Mouse (Mus musculus) heart, postnatal 0 days (tissue): Measurements from ENCODE around the gene Angptl2. TPM values are rescaled to one million over a fixed set of nuclear protein-coding genes. Genes with fewer than 3 reads are reported as not detected.

Experiments
- ATAC-seq: fragments of 200-750 bp; cut with Nextera tagmentation; 2 replicates; pipeline ENCODE4 v1.8.0; 2017; ENCODE audit warnings: low read depth, moderate number of reproducible peaks, moderate library complexity; ENCODE audit not compliant: insufficient read depth
- DNase-seq: peaks from one replicate; pipeline ENCODE4 v3.0.0-alpha.2; 2016; ENCODE audit warnings: low spot score
- H3K27ac ChIP-seq: fragments of 300-500 bp; sonication (generic); 2 replicates; pipeline ENCODE4 v1.5.1; 2014; ENCODE audit warnings: low read depth, mild to moderate bottlenecking
- H3K27me3 ChIP-seq: fragments of 300-500 bp; sonication (generic); 2 replicates; pipeline ENCODE4 v1.6.1; 2014; ENCODE audit warnings: low read length, mixed read lengths; ENCODE audit not compliant: control insufficient read depth, insufficient read depth
- H3K36me3 ChIP-seq: fragments of 300-500 bp; sonication (generic); replicated peaks from 2 replicates; pipeline ENCODE4 v1.6.1; 2014; ENCODE audit warnings: low read length, mixed read lengths; ENCODE audit not compliant: control insufficient read depth, insufficient read depth
- H3K4me1 ChIP-seq: fragments of 300-500 bp; sonication (generic); 2 replicates; pipeline ENCODE4 v1.6.1; 2014; ENCODE audit warnings: antibody characterized with exemption; ENCODE audit not compliant: control insufficient read depth, insufficient read depth
- H3K4me2 ChIP-seq: fragments of 300-500 bp; sonication (generic); 2 replicates; pipeline ENCODE4 v1.6.1; 2014; ENCODE audit warnings: low read depth, mild to moderate bottlenecking, low read length, moderate library complexity
- H3K4me3 ChIP-seq: fragments of 300-500 bp; sonication (generic); 2 replicates; pipeline ENCODE4 v1.5.1; 2014; ENCODE audit warnings: low read depth, low read length
- H3K9ac ChIP-seq: fragments of 300-500 bp; sonication (generic); replicated peaks from 2 replicates; pipeline ENCODE4 v1.6.1; 2014; ENCODE audit warnings: low read depth, low read length, mixed read lengths
- H3K9me3 ChIP-seq: fragments of 300-500 bp; sonication (generic); replicated peaks from 2 replicates; pipeline ENCODE4 v1.6.1; 2016; ENCODE audit warnings: low read length; ENCODE audit not compliant: control insufficient read depth
- CTCF ChIP-seq: IDR thresholded peaks from 2 replicates; pipeline ENCODE4 v1.5.1; 2016; ENCODE audit warnings: antibody characterized with exemption, control low read depth, low read depth
- EP300 ChIP-seq: IDR thresholded peaks from 2 replicates; pipeline ENCODE4 v1.6.1; 2016; ENCODE audit warnings: antibody characterized with exemption, low read depth
- WGBS: fragments of 180-500 bp; shearing (Covaris S2); extraction: QIAGEN DNeasy Blood & Tissue Kit; methylation state at CpG from one replicate; pipeline ENCODE4 v1.1.7; 2014; 5-methylcytosine and 5-hydroxymethylcytosine counted together
- polyA plus RNA-seq: library from polyadenylated mRNA; unstranded; fragments of >200 nt; fragmentation: Nextera tagmentation; extraction: Ambion mirVana; gene quantifications from 2 replicates; pipeline ENCODE4 v1.2.1, GENCODE M21; 2015
- total RNA-seq: library from RNA; depleted of rRNA; stranded (reverse); fragments of >200 nt; gene quantifications from 2 replicates; pipeline ENCODE4 v1.2.3, GENCODE M21; 2014; ENCODE audit warnings: low replicate concordance

Gene Angptl2
- total and polyA plus RNA-seq, 2 experiments from 2014 or later = 66.5 to 124 TPM

- Histone ChIP-seq H3K9ac (no peak overlapping the region), H3K36me3 (no peaks in the 10 kb centered on the region), H3K9me3 (no peaks in the 10 kb centered on the region), H3K4me2 (no peak overlapping the region), H3K4me1 (peaks cover 50% of the 10 kb centered on the region), H3K4me3 (no peak overlapping the region), H3K27me3 (no peaks in the 10 kb centered on the region), H3K27ac (peak overlapping the region; percentile 93)
- ATAC-seq (peak; percentile 66), DNase-seq (peak; percentile 59)
- no peak for TF ChIP-seq EP300
- TF ChIP-seq CTCF = no peak
- 49% methylated on average over 6 of the region's 6 CpGs for WGBS
Observed at GRCm38 (mm10) chr2:33268384-33269131, 52.7 kb downstream of the Angptl2 start.

GRCm38 (mm10) chr2:33269132-33269493, 53.2 kb downstream of the Angptl2 start:
- H3K9ac ChIP-seq = no peak overlapping the region
- H3K27me3 ChIP-seq = no peaks in the 10 kb centered on the region
- H3K36me3 ChIP-seq = no peaks in the 10 kb centered on the region
- no peak overlapping the region for H3K4me2 ChIP-seq
- H3K9me3 ChIP-seq = no peaks in the 10 kb centered on the region
- 47% methylated on average over 2 of the region's 2 CpGs for WGBS
- DNase-seq = no peak
- TF ChIP-seq CTCF (no peak), EP300 (no peak)
- ATAC-seq = no peak
- peak overlapping the region; percentile 93 for H3K27ac ChIP-seq
- H3K4me1 ChIP-seq = peaks cover 50% of the 10 kb centered on the region
- H3K4me3 ChIP-seq = no peak overlapping the region

GRCm38 (mm10) chr2:33270569-33270968, 54.7 kb downstream of the Angptl2 start:
- Histone ChIP-seq H3K27ac (no peak overlapping the region), H3K27me3 (no peaks in the 10 kb centered on the region), H3K4me3 (no peak overlapping the region), H3K9ac (no peak overlapping the region), H3K4me1 (peaks cover 46% of the 10 kb centered on the region), H3K4me2 (no peak overlapping the region), H3K9me3 (no peaks in the 10 kb centered on the region), H3K36me3 (no peaks in the 10 kb centered on the region)
- WGBS = 87% methylated on average over 2 of the region's 2 CpGs
- ATAC-seq (no peak), DNase-seq (no peak)
- no peak for TF ChIP-seq EP300
- no peak for TF ChIP-seq CTCF

GRCm38 (mm10) chr2:33271511-33271910, 55.6 kb downstream of the Angptl2 start:
- TF ChIP-seq CTCF = no peak
- no peak overlapping the region for H3K9ac ChIP-seq
- no peak overlapping the region for H3K4me2 ChIP-seq
- DNase-seq = no peak
- ATAC-seq = no peak
- H3K4me1 ChIP-seq = peaks cover 39% of the 10 kb centered on the region
- no peaks in the 10 kb centered on the region for H3K36me3 ChIP-seq
- H3K9me3 ChIP-seq = no peaks in the 10 kb centered on the region
- H3K27me3 ChIP-seq = no peaks in the 10 kb centered on the region
- 0 out of 2 replicates have a peak overlapping the region, but pooled peaks have one; percentile 41 for H3K27ac ChIP-seq
- no peak overlapping the region for H3K4me3 ChIP-seq
- WGBS = 36% methylated on average over 1 of the region's 1 CpGs

- Histone ChIP-seq H3K27ac (peak overlapping the region; percentile 41; the same call in 1 of the 2 replicates), H3K4me1 (peaks cover 31% of the 10 kb centered on the region)
- DNase-seq = no peak
Observed at GRCm38 (mm10) chr2:33272665-33273439, 57.0 kb downstream of the Angptl2 start.

More at GRCm38 (mm10) chr2:33272665-33273439, 57.0 kb downstream of the Angptl2 start:
- H3K9ac ChIP-seq = no peak overlapping the region
- TF ChIP-seq CTCF (no peak), EP300 (no peak)
- H3K4me2 ChIP-seq = no peak overlapping the region
- no peak overlapping the region for H3K4me3 ChIP-seq
- no peaks in the 10 kb centered on the region for H3K36me3 ChIP-seq
- H3K9me3 ChIP-seq = no peaks in the 10 kb centered on the region
- no peak for ATAC-seq
- no peaks in the 10 kb centered on the region for H3K27me3 ChIP-seq
- WGBS = 57% methylated on average over 4 of the region's 4 CpGs
